Mouse (Mus musculus) forebrain, embryonic 11.5 days (tissue): ENCODE results near the gene Frmd4a. TPM values are rescaled to one million over a fixed set of nuclear protein-coding genes. Genes with fewer than 3 reads are reported as not detected.

ENCODE experiments used
- ATAC-seq: fragments of 200-750 bp; cut with Nextera tagmentation; replicated peaks from 2 replicates; pipeline ENCODE4 v1.8.0; 2017; ENCODE audit warnings: moderate TSS enrichment; ENCODE audit not compliant: low FRiP score
- DNase-seq: peaks from one replicate; pipeline ENCODE4 v3.0.0-alpha.2; 2017; ENCODE audit warnings: low spot score
- H3K27ac ChIP-seq: fragments of 300-500 bp; sonication (generic); 2 replicates; pipeline ENCODE4 v1.5.1; 2014; ENCODE audit warnings: low read depth, low read length
- H3K27me3 ChIP-seq: fragments of 300-500 bp; sonication (generic); 2 replicates; pipeline ENCODE4 v1.6.1; 2014; ENCODE audit warnings: mild to moderate bottlenecking, low read length, mixed read lengths; ENCODE audit not compliant: control insufficient read depth, insufficient read depth
- H3K36me3 ChIP-seq: fragments of 300-500 bp; sonication (generic); 2 replicates; pipeline ENCODE4 v1.6.1; 2014; ENCODE audit warnings: mild to moderate bottlenecking, low read length, moderate library complexity, mixed read lengths; ENCODE audit not compliant: control insufficient read depth, insufficient read depth
- H3K4me1 ChIP-seq: fragments of 300-500 bp; sonication (generic); replicated peaks from 2 replicates; pipeline ENCODE4 v1.6.1; 2014; ENCODE audit warnings: low read length, mixed read lengths; ENCODE audit not compliant: control insufficient read depth, insufficient read depth
- H3K4me2 ChIP-seq: fragments of 300-500 bp; sonication (generic); 2 replicates; pipeline ENCODE4 v1.6.1; 2014; ENCODE audit warnings: low read depth, mild to moderate bottlenecking, low read length, moderate library complexity, mixed read lengths; ENCODE audit not compliant: severe bottlenecking
- H3K4me3 ChIP-seq: fragments of 300-500 bp; sonication (generic); 2 replicates; pipeline ENCODE4 v1.5.1; 2014; ENCODE audit warnings: low read depth, low read length
- H3K9ac ChIP-seq: fragments of 300-500 bp; sonication (generic); 2 replicates; pipeline ENCODE4 v1.6.1; 2014; ENCODE audit warnings: low read length
- H3K9me3 ChIP-seq: fragments of 300-500 bp; sonication (generic); 2 replicates; pipeline ENCODE4 v1.6.1; 2016; ENCODE audit warnings: low read length, mixed read lengths; ENCODE audit not compliant: control insufficient read depth
- WGBS: fragments of 180-500 bp; shearing (Covaris S2); extraction: QIAGEN DNeasy Blood & Tissue Kit; methylation state at CpG from one replicate; pipeline ENCODE4 v1.1.7; 2014; 5-methylcytosine and 5-hydroxymethylcytosine counted together
- polyA plus RNA-seq: library from polyadenylated mRNA; unstranded; fragments of >200 nt; fragmentation: Nextera tagmentation; extraction: Ambion mirVana; gene quantifications from 2 replicates; pipeline ENCODE4 v1.2.1, GENCODE M21; 2014

The Frmd4a gene
- polyA plus RNA-seq, 1 experiment from 2014 or later: 50.3 TPM

- no peak for DNase-seq
- Histone ChIP-seq H3K4me1 (peaks cover 6% of the 10 kb centered on the region), H3K9ac (no peak overlapping the region), H3K27ac (no peak overlapping the region), H3K4me2 (no peak overlapping the region), H3K36me3 (no peaks in the 10 kb centered on the region), H3K4me3 (no peak overlapping the region), H3K9me3 (no peaks in the 10 kb centered on the region), H3K27me3 (no peaks in the 10 kb centered on the region)
- ATAC-seq: no peak
- WGBS: 88% methylated on average over 12 of the region's 12 CpGs
These were observed 432.5 kb downstream of the Frmd4a start for GRCm38 (mm10) chr2:4449860-4450480.

- WGBS: 50% methylated on average over 12 of the region's 12 CpGs
- DNase-seq (no peak), ATAC-seq (peak; percentile 73)
- H3K9me3 ChIP-seq: no peaks in the 10 kb centered on the region
- H3K4me2 ChIP-seq: no peak overlapping the region
- no peaks in the 10 kb centered on the region for H3K36me3 ChIP-seq
- H3K27ac ChIP-seq: peak overlapping the region; percentile 42; the same call in 1 of the 2 replicates
- peaks cover 6% of the 10 kb centered on the region for H3K4me1 ChIP-seq
- H3K4me3 ChIP-seq: no peak overlapping the region
- no peak overlapping the region for H3K9ac ChIP-seq
- H3K27me3 ChIP-seq: no peaks in the 10 kb centered on the region
These were observed 435.3 kb downstream of the Frmd4a start for GRCm38 (mm10) chr2:4452590-4453400.

GRCm38 (mm10) chr2:4455097-4456025 is 437.8 kb downstream of the Frmd4a start:
- no peak overlapping the region for H3K4me2 ChIP-seq
- H3K27ac ChIP-seq: no peak overlapping the region
- H3K9ac ChIP-seq: no peak overlapping the region
- no peaks in the 10 kb centered on the region for H3K9me3 ChIP-seq
- no peak for ATAC-seq
- peaks cover 6% of the 10 kb centered on the region for H3K4me1 ChIP-seq
- no peak for DNase-seq
- H3K27me3 ChIP-seq: no peaks in the 10 kb centered on the region
- no peaks in the 10 kb centered on the region for H3K36me3 ChIP-seq
- no peak overlapping the region for H3K4me3 ChIP-seq
- WGBS: 91% methylated on average over 11 of the region's 11 CpGs

- Histone ChIP-seq H3K36me3 (no peaks in the 10 kb centered on the region), H3K9ac (no peak overlapping the region), H3K27me3 (no peaks in the 10 kb centered on the region), H3K27ac (no peak overlapping the region), H3K9me3 (no peaks in the 10 kb centered on the region), H3K4me3 (no peak overlapping the region), H3K4me2 (no peak overlapping the region), H3K4me1 (peaks cover 12% of the 10 kb centered on the region)
- 55% methylated on average over 5 of the region's 5 CpGs for WGBS
- peak; percentile 45; the same call in 1 of the 2 replicates for ATAC-seq
- DNase-seq: no peak
These were observed 443.4 kb downstream of the Frmd4a start for GRCm38 (mm10) chr2:4460897-4461296.

GRCm38 (mm10) chr2:4461514-4461913 is 444.0 kb downstream of the Frmd4a start:
- Histone ChIP-seq H3K9ac (no peak overlapping the region), H3K4me1 (peaks cover 12% of the 10 kb centered on the region), H3K36me3 (no peaks in the 10 kb centered on the region), H3K4me3 (no peak overlapping the region), H3K27me3 (no peaks in the 10 kb centered on the region), H3K9me3 (no peaks in the 10 kb centered on the region), H3K27ac (peak overlapping the region; percentile 12; the same call in 1 of the 2 replicates), H3K4me2 (no peak overlapping the region)
- ATAC-seq (peak; percentile 57; the same call in 1 of the 2 replicates), DNase-seq (peak; percentile 67)
- WGBS: 11% methylated on average over 2 of the region's 2 CpGs

- WGBS: 21% methylated on average over 11 of the region's 11 CpGs
- H3K27me3 ChIP-seq: no peaks in the 10 kb centered on the region
- H3K4me3 ChIP-seq: no peak overlapping the region
- ATAC-seq (peak; percentile 74), DNase-seq (peak; percentile 68)
- H3K36me3 ChIP-seq: no peaks in the 10 kb centered on the region
- peaks cover 12% of the 10 kb centered on the region for H3K4me1 ChIP-seq
- no peaks in the 10 kb centered on the region for H3K9me3 ChIP-seq
- peak overlapping the region; percentile 28; the same call in 1 of the 2 replicates for H3K4me2 ChIP-seq
- peak overlapping the region; percentile 20; the same call in 1 of the 2 replicates for H3K9ac ChIP-seq
- H3K27ac ChIP-seq: no peak overlapping the region
These were observed 445.0 kb downstream of the Frmd4a start for GRCm38 (mm10) chr2:4462480-4462879.

- H3K9ac ChIP-seq: no peak overlapping the region
- H3K27me3 ChIP-seq: no peaks in the 10 kb centered on the region
- 98% methylated on average over 3 of the region's 3 CpGs for whole genome bisulfite sequencing
- peaks cover 7% of the 10 kb centered on the region for H3K4me1 ChIP-seq
- DNase-seq: no peak
- ATAC-seq: no peak
- H3K9me3 ChIP-seq: no peaks in the 10 kb centered on the region; the same call in 1 of the 2 replicates
- H3K4me2 ChIP-seq: no peak overlapping the region
- H3K27ac ChIP-seq: no peak overlapping the region
- H3K36me3 ChIP-seq: no peaks in the 10 kb centered on the region
- no peak overlapping the region for H3K4me3 ChIP-seq
These were observed 448.6 kb downstream of the Frmd4a start for GRCm38 (mm10) chr2:4466084-4466483.

GRCm38 (mm10) chr2:4467314-4467713 is 449.8 kb downstream of the Frmd4a start:
- WGBS: 93% methylated on average over 7 of the region's 7 CpGs
- ATAC-seq: no peak
- H3K36me3 ChIP-seq: no peaks in the 10 kb centered on the region

More at GRCm38 (mm10) chr2:4467314-4467713, 449.8 kb downstream of the Frmd4a start:
- no peak overlapping the region for H3K9ac ChIP-seq
- no peaks in the 10 kb centered on the region for H3K27me3 ChIP-seq
- H3K4me3 ChIP-seq: no peak overlapping the region
- no peak overlapping the region for H3K4me2 ChIP-seq
- no peak overlapping the region for H3K27ac ChIP-seq
- no peak for DNase-seq
- H3K9me3 ChIP-seq: no peaks in the 10 kb centered on the region; the same call in 1 of the 2 replicates
- peaks cover under 1% of the 10 kb centered on the region for H3K4me1 ChIP-seq
